Mouse (Mus musculus) inflammation-experienced regulatory T-cells (primary cell): Measurements from ENCODE around the gene Dclk1. TPM values are rescaled to one million over a fixed set of nuclear protein-coding genes. Genes with fewer than 3 reads are reported as not detected.

ENCODE experiments used
- polyA plus RNA-seq, 2 experiments: library from polyadenylated mRNA; unstranded; fragments of 100-300 nt; shearing (Covaris generic); gene quantifications; one replicate each; pipeline ENCODE4 v1.2.1; 2017

The Dclk1 gene
- 1 to 10 TPM in 1 of 2 experiments, under 1 TPM in 1; 0.19 to 3.6 TPM for polyA plus RNA-seq

GRCm38 (mm10) chr3:55241730-55242421, at the start of gene Dclk1:
Gene Dclk1 (plus strand): TSS chr3:55242364.

DNA sequence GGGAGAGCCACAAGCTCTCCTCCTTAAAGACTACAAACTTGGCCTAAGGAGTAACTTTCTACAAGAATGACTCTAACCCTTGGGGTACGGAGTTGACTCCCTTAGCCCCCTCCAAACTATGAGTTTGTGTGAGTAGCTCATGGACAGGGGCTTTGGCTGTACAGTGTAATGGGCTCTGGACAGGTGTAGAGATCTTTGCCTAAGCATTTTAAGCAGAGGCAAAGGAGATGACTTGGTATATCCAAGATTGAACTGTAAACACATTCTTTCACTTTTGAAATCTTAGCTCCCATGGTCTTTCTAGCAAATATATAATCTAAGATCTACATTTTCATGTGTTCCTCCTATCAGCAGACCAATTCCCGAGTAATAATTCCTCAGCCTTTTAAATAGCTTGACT, 229.9 kb downstream of the Dclk1 start, which contains the start of gene Gm21954:
TSS of gene Gm21954 (minus strand) at position 101 of the 400 bp plus-strand sequence.

Other genes starting within 250 kb of the Dclk1 start
- gene Ccna1, start 186.9 kb upstream of the Dclk1 start, polyA plus RNA-seq, result 1 to 10 TPM in 1 of 2 experiments, not detected in 1; 1.2 TPM
- gene Spg20, start 130.3 kb upstream of the Dclk1 start, polyA plus RNA-seq, result 10 to 100 TPM; 26.4 to 30.2 TPM
- gene Ccdc169, start 105.0 kb upstream of the Dclk1 start, polyA plus RNA-seq, result not detected
- gene Sohlh2, start 60.3 kb upstream of the Dclk1 start, polyA plus RNA-seq, result not detected
- not detected for gene Gm21954, start 229.8 kb downstream of the Dclk1 start, polyA plus RNA-seq